Mouse (Mus musculus): ENCODE measurements around the gene Prkar1b.

The Prkar1b gene

DNA sequence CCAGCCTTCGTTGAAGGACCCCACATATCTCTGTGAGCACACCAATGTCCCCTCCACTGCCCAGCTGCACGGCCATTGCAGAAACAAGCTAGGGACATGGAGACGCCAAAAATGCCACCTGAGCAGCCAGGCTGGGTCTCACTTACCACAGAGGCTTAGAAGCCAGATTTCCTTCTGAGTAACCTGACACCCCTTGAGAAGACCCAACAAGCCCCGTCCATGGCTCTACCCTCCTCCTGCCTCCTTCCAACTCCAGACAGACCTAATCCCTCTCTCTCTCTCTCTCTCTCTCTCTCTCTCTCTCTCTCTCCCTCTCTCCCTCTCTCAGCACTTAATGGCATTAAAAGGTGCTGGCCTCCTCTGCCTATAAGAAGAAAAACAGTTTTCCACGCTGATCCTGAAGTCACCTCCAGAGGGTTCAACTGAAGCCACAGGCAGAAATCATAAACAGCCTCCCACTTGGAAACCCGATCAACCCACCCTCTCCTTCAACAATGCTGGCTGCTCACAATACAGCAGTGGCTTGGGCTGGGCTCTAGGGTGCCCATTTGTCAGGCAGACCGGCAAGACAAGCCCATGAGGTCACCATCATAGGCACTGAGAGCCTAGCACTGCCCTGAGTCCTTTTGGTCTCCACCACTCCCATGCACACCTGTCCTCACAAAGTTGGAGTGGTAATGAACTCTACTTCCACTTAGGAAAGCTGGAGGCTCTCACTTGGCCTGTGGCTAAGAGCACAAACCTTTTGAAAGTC is 82.8 kb downstream of the Prkar1b start:
- ATAC-seq (ENCODE audit: low TSS enrichment): no peak

DNA sequence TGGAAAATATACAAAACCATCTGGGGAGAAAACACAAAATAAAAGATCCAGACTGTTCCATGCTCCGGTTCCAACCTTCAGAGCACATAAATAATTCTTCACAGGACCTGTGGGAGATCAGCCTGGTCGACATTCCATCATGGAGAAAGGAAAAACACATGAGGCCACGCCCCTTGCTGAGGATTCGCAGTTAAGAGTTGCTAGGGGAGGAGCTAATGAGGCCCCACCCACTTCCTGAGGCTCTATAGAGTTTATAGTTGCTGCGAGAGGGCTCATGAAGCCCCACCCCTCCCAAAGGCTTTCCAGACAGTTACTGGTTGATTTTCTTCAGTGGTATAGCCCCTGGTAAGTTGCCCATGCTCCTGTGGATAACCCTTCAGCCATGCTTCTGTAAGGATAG is 85.2 kb downstream of the Prkar1b start:
- ATAC-seq (ENCODE audit: low TSS enrichment): no peak

DNA sequence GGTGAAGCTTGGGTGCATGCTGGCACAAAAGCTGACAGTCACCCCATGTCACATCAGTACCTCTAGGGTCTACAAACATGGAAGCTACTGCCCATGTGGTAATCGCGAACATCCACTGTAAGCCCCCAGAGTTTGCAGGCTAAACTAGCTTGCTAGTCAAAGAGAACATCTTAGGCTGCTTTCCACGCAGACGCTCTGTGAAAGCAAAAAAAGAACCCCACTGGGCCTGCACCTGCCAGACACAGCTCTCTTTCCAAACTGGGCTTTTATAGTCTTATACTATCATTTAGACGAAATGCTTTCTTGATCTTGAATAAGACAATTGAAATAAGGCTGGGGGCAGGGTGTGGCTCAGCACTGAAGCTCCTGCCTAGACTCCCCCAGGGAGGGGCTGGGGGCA is 88.1 kb downstream of the Prkar1b start:
- no peak for ATAC-seq (ENCODE audit: low TSS enrichment)

DNA sequence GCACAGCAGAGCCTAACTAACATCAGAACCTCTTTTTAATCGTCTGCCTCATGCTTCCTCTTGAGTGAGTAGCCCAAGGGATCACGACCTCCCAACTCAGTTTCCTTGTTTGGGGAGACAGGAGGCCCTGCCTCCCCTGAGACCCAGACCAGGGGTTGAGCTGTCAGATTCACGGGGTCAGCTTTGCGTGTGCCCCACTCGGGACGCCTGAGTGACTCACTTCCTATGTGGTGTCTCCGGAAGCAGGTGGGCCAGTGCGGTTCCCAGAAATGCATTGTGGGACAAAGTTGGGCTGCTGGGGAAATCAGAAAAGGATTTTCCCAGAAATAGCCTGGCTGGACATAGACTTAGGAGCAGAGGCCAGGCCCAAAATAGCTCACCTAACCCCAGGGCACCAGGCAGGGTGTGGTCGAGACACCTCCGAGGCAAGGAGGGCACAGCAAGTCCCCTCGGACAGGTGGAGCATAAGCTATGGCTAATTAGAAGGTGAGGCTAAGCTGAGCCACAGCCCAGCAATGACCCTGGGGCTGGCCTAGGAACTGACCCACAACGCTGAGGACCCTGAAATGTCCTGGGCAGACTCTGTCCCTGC is 89.2 kb downstream of the Prkar1b start:
- no peak for ATAC-seq (ENCODE audit: low TSS enrichment)

- no peak for ATAC-seq (ENCODE audit: low TSS enrichment)
Measured at GRCm38 (mm10) chr5:139053176-139053575, 96.6 kb downstream of the Prkar1b start.

GRCm38 (mm10) chr5:139051276-139051675 is 98.5 kb downstream of the Prkar1b start:
- peak; percentile 29 for ATAC-seq (ENCODE audit: low TSS enrichment)

- ATAC-seq (ENCODE audit: low TSS enrichment): peak; percentile 65
Measured at GRCm38 (mm10) chr5:139049367-139049766, 100.4 kb downstream of the Prkar1b start.

DNA sequence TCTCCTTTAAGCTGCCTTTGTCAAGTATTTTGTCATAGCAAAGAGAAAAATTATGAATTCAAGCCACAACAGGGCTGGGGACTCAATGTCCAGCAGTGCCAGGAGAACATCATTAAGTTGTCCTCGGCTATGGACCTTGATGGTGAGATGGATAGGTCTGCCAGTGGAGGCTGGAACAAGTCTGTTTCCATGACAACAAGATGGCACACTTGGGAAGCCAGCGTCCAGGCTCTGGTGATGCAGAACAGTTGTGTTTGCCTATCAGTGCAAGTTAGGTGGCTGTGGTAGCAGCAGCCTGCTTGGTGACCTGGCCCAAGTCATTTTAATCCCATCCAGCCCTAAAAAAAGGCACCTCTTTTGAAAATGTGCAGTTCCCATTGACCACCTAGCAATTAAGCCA is 102.6 kb downstream of the Prkar1b start:
- no peak for ATAC-seq (ENCODE audit: low TSS enrichment)

- no peak for ATAC-seq (ENCODE audit: low TSS enrichment)
Measured at GRCm38 (mm10) chr5:139046636-139047035, 103.2 kb downstream of the Prkar1b start.

- no peak for ATAC-seq (ENCODE audit: low TSS enrichment)
Measured at GRCm38 (mm10) chr5:139043546-139043945, 106.3 kb downstream of the Prkar1b start.

DNA sequence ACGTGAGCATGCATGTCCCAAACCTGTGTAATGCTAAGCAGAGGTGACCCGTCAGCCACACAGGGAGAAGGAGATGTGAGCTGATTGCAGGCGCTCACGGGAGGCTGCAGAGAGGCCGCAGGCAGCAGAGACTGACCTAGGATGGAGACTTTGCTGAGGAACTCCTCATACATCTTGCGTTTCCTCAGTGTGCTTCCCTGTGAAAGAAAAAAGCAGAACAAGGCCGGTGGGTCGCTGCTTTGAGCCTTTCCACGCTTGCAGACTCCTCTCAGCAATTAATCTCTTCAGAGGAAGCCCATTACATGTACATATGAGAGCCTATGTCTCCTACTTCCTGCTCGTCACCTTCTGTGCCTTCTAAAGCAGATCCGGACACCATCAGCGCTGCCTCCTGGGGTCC is 107.5 kb downstream of the Prkar1b start:
- no peak for ATAC-seq (ENCODE audit: low TSS enrichment)

DNA sequence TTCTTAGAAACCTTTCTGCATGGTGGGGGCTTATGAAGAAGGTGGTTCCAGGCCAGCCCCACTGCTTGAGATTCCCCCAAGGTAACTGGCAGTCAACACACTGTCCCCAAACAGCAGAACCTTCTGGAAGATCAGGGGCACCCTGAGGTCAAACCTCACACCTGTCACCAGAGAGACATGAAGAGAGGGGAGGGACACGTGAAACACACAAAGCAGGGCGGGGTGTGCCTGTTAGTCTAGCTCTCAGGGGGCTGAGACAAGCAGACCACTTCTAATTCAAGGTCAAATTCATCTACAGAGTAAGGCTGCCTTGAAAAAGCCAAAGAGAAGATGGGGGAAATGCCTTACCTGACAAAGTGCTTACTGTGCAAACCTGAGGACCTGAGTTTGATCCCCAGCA is 114.6 kb downstream of the Prkar1b start:
- no peak for ATAC-seq (ENCODE audit: low TSS enrichment)

- no peak for ATAC-seq (ENCODE audit: low TSS enrichment)
Measured at GRCm38 (mm10) chr5:139034746-139035145, 115.1 kb downstream of the Prkar1b start.

- peak; percentile 1; the same call in 1 of the 2 replicates for ATAC-seq (ENCODE audit: low TSS enrichment)
Measured at GRCm38 (mm10) chr5:139033406-139034317, 116.1 kb downstream of the Prkar1b start.

DNA sequence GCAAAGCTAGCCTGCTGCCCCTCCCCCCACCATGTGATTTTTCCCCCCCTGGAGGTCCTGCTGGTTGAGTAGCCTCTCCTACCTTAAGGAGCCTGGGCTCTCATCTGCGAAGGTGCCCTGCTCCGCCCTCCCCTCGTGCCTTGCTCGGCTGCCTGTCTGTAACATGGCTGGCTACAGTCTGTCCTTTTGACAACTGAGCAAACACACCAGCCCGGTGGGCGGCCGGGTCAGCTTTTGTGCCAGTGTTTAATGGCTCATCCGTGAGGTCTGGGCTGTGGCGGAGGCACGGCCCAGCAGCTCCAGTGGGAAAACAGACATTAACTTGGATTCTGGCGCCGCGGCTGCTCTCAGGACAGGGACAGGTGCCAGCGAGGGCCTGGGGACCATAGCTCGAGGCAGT is 122.2 kb downstream of the Prkar1b start:
- no peak for ATAC-seq (ENCODE audit: low TSS enrichment)

DNA sequence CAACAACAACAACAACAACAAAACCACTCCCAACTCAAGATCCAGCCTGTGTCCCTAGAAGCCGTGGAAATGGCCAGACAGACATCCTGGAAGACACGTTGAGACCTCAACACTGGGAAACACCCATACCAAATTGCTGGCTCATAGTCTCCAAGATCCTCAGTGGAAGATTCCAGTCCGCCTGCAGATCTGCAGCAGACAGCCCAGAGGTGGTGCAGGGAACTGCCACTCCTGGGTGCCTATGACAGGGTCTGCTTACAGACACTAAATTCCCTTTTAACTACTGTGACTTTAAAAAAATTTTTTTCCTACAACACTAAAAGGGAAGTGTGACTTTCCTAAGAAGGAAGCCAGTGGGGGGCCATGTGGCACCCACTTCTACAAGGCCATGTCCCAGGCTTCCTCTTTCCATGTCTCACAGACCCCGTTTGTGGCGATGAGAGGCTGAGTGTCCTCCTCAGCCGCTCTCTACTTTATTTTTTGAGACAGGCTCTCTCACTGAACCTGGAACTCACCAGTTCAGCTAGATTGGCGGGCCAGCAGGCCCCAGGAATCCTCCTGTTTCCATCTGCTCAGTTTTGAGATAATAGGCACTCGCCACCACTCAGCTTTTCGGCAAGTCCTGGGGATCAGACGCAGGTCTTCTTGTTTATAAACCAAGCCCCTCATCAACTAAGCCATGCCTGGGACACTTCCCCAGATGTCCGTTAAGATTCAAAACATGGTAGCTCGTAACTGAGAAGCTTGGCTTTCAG is 125.3 kb downstream of the Prkar1b start:
- peak; percentile 50; the same call in 1 of the 2 replicates for ATAC-seq (ENCODE audit: low TSS enrichment)

DNA sequence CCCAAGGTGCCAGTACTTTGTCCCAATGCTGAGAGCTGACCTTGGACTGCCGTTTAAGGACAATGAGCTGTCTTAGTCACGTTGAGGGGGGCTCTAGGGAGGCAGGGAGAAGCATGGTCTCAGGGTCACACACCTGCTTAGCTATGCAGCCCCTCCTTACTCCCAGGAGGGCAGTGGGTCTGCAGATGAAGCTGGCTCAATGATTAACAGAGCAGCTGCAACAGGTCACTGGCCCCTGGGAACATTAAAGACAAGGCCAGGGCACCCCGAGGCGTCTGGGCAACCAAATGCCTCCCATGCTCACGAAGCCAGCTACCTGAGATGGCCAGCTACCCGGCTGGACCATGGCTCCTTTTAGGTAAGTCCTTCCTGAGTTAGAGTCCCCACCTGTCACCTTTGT is 129.2 kb downstream of the Prkar1b start:
- no peak for ATAC-seq (ENCODE audit: low TSS enrichment)

- no peak for ATAC-seq (ENCODE audit: low TSS enrichment)
Measured at GRCm38 (mm10) chr5:139017371-139018124, 132.3 kb downstream of the Prkar1b start.

GRCm38 (mm10) chr5:139015097-139015496 is 134.7 kb downstream of the Prkar1b start:
- peak; percentile 16; the same call in 1 of the 2 replicates for ATAC-seq (ENCODE audit: low TSS enrichment)

GRCm38 (mm10) chr5:139010649-139011048 is 139.2 kb downstream of the Prkar1b start:
- no peak for ATAC-seq (ENCODE audit: low TSS enrichment)
